Mouse (Mus musculus): ENCODE measurements at regions not wholly inside any gene's neighbourhood (a gene's known extent, or its start where the extent isn't known, plus 50 kb on each side); places are given as distances from the start of the nearest gene placed in this dataset.

GRCm38 (mm10) chr3:21986893-21987250 is 89.6 kb upstream of the Tbl1xr1 start:
- TF ChIP-seq CTCF (IDR thresholded peaks at IDR 0.05; ENCODE audit: low read depth, low read length) (no peak), POLR2A (IDR thresholded peaks at IDR 0.05; ENCODE audit: extremely low read depth, insufficient read depth, low read length) (no peak)
